Mouse (Mus musculus) kidney, adult 11 months (tissue): ENCODE data around the gene Psrc1.

ENCODE experiments used
- DNase-seq: peaks from one replicate; pipeline ENCODE4 v3.0.0; 2022

Gene Psrc1

DNA sequence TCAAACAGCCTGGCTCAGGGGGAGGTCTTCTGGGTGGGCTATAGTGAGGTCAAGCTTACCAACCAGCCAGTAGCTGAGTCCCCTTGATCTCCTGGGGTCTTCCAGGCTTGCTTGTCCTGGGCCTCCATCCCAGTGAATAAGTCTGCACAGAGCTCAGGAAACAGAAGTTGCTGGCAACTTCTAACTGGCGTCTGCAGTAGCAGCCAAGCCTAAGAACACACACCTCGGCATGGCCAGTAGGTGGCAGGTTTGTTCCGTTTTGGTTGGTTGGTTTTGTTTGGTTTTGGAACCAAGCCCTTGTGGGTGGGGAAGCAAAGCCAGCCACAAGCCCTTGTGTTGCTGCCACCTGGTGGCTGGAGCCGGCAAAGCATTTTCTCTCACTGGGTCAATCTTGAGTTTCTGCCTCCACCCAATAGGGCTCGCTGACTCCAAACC lies 5.5 kb downstream of the Psrc1 start:
- peak; percentile 93 for DNase-seq

- DNase-seq: peak; percentile 80
These were observed 8.7 kb downstream of the Psrc1 start for GRCm38 (mm10) chr3:108392299-108392698.

GRCm38 (mm10) chr3:108392793-108393192 lies 9.2 kb downstream of the Psrc1 start:
- no peak for DNase-seq

DNA sequence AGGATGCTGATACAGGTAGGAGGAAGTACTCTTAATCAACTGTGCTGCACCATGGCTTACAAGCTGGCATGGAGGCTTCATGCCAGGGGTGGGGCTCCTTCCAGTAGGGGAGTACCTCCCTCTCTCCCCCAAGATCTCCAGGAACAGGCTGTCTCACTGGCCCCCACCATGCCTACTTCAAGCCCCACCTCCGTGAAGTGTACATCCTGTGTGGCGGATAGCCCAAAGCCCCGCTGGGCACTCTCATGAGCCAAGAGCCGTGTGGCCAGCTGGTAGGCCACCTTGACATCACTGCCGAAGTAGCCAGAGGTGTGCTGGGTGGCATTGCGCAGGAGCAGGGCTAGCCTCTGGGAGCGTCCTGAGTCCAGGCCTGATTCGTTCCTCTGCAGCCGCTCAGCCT lies 14.6 kb downstream of the Psrc1 start:
- no peak for DNase-seq

- no peak for DNase-seq
These were observed 16.8 kb downstream of the Psrc1 start for GRCm38 (mm10) chr3:108400442-108400841.

GRCm38 (mm10) chr3:108401692-108402527 lies 18.3 kb downstream of the Psrc1 start:
- peak; percentile 95 for DNase-seq

DNA sequence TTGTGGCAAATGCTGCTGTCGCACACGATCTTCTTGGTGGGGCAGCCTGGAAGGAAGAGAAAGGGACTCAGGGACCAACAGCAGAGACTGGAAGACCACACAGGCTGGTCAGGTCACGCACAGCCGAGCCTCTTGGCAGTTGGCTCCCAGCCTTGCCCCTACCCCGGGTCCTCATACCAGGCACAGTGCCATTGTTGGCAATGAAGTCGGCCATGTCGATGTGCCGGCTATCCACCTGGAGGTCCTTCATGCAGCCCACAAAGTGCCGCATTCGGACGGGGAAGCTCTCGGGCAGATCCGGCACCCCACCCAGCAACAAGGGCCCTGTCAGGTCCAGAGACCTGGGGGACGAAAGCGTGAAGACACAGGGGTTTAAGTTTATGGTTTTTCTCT lies 18.9 kb downstream of the Psrc1 start:
- no peak for DNase-seq

GRCm38 (mm10) chr3:108405536-108406305 lies 22.1 kb downstream of the Psrc1 start:
- no peak for DNase-seq

- no peak for DNase-seq
These were observed 22.8 kb downstream of the Psrc1 start for GRCm38 (mm10) chr3:108406306-108406885.

GRCm38 (mm10) chr3:108408517-108409008 lies 24.9 kb downstream of the Psrc1 start:
- no peak for DNase-seq

- DNase-seq: no peak
These were observed 26.2 kb downstream of the Psrc1 start for GRCm38 (mm10) chr3:108409656-108410358.

DNA sequence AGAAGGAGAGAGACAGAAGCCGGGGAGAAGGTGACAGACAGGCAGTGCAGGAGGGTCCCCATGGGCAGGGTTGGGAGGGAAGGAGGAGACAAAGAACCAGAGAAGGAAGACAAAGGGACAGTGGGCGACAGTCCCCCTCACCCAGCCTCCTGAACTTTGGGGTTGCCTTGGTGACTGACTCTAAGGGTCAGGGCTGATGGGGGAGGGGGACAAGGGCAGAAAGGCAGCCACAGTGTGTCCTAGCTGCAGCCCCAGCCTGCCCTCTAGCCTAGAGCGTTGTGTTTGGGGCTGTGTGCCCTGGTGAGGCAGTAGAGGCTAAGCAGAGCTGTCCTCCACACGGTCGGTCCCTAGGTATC lies 26.7 kb downstream of the Psrc1 start:
- no peak for DNase-seq

DNA sequence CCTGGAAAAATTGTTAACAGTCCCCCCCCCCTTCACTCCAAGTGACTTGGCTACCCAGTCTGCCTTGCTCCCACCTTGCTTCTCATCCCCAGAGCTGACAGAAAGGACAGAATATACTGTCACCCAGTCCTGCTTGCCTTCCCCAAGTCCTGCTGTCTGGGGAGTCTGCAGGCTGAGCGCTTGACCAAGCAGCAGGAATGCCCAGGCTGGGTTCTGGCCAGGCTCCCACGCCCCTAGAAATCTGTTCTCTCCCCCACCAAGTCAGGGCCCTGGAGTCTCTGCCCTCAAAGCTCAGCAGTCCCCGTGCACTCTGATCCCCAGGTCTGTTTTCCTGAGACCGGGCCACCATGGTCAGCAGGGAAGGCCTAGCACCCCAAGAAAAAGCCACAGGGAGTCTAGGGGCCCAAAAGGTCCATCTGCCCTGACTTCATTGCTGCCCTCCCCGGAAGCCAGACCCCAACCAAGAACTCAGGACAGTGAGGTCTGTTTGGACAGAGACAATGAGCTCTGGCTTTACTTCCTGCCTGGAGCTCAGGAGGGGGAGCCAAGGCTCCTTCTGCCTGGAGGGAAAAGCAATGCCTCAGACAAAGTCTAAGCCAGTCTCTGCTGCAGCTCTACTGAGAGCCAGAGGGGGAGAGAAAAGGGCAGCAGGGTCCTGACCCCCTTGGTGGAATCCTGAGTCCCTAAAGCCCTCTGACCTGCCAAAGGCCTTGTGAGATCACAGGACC lies 27.6 kb downstream of the Psrc1 start:
- peak; percentile 93 for DNase-seq

GRCm38 (mm10) chr3:108411754-108412121 lies 28.1 kb downstream of the Psrc1 start:
- DNase-seq: peak; percentile 95

GRCm38 (mm10) chr3:108413634-108414360 lies 30.2 kb downstream of the Psrc1 start:
- DNase-seq: no peak

DNA sequence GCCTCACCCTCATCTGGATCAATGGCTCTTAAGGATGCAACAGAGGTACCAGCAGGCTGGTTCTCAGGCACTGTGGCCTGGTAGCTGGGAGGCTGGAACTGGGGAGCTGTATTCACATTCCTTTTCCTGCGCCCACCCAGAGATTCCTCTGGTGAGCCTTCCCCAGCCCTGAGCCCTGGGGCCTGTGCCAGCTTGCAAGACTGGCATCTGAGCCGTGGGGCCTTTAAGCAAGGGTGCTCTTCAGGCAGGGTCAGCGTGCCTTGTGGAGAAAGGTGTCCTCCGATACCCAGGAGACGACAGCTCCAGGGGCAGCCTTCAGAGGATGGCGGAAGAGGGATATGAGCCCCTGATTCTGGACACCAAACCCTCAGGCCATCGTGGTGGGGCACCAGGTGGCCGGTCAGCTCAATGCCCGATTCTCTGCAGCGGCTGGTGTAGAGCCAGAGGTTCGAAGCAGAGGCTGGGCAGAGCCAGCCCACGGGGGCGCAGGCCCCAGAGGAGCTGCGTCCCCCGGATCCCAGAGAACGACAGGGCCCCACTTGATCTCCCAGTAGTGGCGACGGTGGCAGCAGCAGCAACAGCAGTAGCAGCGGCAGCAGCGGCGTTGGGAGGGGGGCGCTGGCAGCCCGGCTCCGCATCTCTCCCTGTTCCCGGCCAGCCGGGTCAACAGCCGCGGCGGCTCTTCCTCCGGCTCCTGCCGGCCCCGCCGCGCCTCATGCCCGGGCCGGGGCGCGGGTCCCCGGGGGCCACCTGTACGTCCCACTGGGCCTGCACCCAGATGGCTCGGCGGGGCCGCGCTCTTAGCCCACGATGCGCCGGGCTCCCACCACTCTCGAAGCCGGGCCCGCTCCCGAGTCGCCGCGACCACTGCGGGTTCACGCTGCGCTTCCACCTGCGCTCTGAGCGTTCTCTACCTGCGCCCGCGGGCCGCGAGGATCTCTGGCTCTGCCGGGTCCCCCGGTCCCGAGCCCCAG lies 31.5 kb downstream of the Psrc1 start, which contains the start of gene Celsr2:
Gene Celsr2 (minus strand): TSS at position 696 of the 974 bp plus-strand sequence.
- DNase-seq: no peak

DNA sequence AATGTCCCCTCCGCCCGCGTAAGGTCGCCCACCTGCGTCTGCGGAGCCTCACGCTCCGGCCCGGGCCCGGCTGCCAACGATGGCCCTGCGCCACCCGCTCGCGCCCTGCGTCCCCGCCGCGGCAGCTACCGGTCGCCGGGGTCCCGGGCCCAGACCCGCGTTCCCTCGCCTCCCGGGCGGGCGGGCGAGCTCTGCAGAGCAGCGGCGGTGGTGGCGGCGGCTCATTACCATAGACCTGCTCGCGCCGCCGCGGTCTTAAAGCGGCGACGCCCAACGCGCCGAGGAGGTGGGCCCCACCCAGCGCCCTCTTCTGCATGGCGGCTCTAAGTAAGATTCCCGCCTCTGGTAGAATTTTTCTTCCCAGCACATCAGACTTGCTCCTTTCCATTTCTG lies 32.2 kb downstream of the Psrc1 start:
- DNase-seq: peak; percentile 71

DNA sequence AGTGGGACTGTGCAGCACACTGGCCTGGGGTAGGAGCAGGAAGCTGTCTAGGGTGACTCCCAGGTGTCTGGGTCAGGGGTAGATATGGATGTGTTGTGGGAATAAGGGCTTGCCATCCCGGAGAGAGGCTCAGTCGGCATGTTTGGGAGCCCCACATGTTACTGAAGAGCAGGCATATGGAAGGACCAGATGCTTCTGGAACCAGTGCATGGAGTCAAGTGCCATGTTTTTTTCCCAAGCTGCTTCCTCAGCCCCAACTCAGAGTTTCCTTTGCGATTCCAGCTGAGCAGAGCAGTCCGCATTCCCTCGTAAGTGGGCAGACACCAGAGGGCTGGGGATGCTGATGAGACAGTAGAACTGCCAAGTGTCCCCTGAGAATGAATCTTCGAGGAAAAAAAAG lies 39.4 kb downstream of the Psrc1 start:
- no peak for DNase-seq

DNA sequence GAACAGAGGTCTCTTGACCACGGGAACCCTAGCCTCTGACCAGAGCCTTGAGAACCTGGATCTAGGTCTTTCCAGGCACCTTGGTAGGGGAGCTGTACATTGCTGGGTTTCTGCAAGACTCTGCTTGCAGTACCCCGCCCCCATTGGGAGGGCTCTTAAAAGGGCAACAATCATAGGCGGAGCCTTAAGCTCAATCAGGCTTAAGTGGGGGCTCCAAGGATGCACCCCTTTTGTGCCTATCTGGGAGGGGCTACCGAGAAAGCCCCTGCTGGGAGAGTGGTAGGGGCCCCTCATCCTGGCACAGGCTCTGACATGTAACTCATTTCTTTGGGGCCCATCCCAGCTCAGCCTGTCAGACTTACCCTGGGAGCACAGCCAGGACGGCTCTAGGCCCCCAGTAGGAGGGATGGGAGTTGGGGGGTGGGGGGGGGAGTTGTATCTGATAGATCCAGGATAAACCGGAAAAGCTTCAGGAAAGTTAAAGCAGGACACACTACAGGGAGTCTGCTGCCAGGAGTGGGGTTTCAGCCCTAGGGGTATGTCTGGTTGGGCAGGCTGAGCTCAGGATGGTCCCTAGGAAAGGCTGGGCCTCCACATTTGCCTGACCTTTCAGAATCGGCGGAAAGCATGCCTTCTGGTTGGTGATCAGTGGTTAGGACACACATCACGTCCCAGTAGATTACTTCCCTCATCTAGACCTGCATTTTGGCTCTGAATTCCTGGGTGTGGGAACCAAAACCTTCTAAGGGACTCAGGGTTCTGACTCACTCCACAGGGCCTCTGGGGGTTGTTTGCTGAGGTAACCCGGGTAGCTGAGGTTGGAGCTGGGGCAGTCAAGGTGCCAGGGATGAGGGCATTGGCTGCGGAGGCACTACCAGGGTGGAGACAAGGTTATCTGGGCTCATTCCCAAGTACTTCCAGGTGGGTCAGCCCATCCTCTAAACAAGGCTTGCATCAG lies 40.5 kb downstream of the Psrc1 start:
- peak; percentile 56 for DNase-seq
